Mouse (Mus musculus): ENCODE measurements at regions not wholly inside any gene's neighbourhood (a gene's known extent, or its start where the extent isn't known, plus 50 kb on each side); places are given as distances from the start of the nearest gene placed in this dataset.

- TF ChIP-seq POLR2A (IDR thresholded peaks at IDR 0.05; ENCODE audit: extremely low read depth, insufficient read depth, low read length), result no peak
- no peak for TF ChIP-seq CTCF (IDR thresholded peaks at IDR 0.05; ENCODE audit: extremely low read depth, insufficient read depth, low read length)
Observed at GRCm38 (mm10) chr1:184142974-184143373, 108.9 kb upstream of the 1700056E22Rik start.

Data from cortical plate, adult 2 months (tissue).